Mouse (Mus musculus) lung, adult 2 months (tissue): ENCODE results near the gene Ddx28.

ENCODE experiments used
- CTCF ChIP-seq: fragments of 200-500 bp; IDR thresholded peaks from 2 replicates; pipeline ENCODE4 v1.5.1; 2011; ENCODE audit warnings: mild to moderate bottlenecking, low read length, control low read depth; ENCODE audit not compliant: insufficient read depth
- POLR2A ChIP-seq: fragments of 200-500 bp; IDR thresholded peaks from 2 replicates; pipeline ENCODE4 v1.6.1; 2011; ENCODE audit warnings: low read depth, mild to moderate bottlenecking, control low read depth, low read length, borderline replicate concordance; ENCODE audit errors: extremely low read depth

- TF ChIP-seq CTCF (no peak), POLR2A (no peak)
These were observed 44.9 kb downstream of the Ddx28 start for GRCm38 (mm10) chr8:105966692-105967311.
